Mouse (Mus musculus) lung, adult 2 months (tissue): Measurements from ENCODE around the gene Cpm. TPM values are rescaled to one million over a fixed set of nuclear protein-coding genes. Genes with fewer than 3 reads are reported as not detected.
"Not testable (repeated sequence)": the region's sequence is repeated elsewhere in the genome, so short reads cannot be mapped to it uniquely, and the experiment has no call there.

Experiments
- DNase-seq: peaks from one replicate; pipeline ENCODE4 v3.0.0; 2022
- H3K4me1 ChIP-seq: fragments of 200-500 bp; 2 replicates; pipeline ENCODE4 v1.6.1; 2011; ENCODE audit warnings: low read length; ENCODE audit not compliant: control insufficient read depth, insufficient read depth
- H3K4me3 ChIP-seq: fragments of 200-500 bp; replicated peaks from 2 replicates; pipeline ENCODE3; 2011; ENCODE audit warnings: low read depth, mild to moderate bottlenecking, control low read depth, low read length; ENCODE audit errors: extremely low read depth
- CTCF ChIP-seq: fragments of 200-500 bp; IDR thresholded peaks from 2 replicates; pipeline ENCODE4 v1.5.1; 2011; ENCODE audit warnings: mild to moderate bottlenecking, low read length, control low read depth; ENCODE audit not compliant: insufficient read depth
- POLR2A ChIP-seq: fragments of 200-500 bp; IDR thresholded peaks from 2 replicates; pipeline ENCODE4 v1.6.1; 2011; ENCODE audit warnings: low read depth, mild to moderate bottlenecking, control low read depth, low read length, borderline replicate concordance; ENCODE audit errors: extremely low read depth
- WGBS: fragments of 180-500 bp; shearing (Covaris S2); methylation state at CpG from one replicate; pipeline ENCODE4 v1.1.7; 2018; 5-methylcytosine and 5-hydroxymethylcytosine counted together
- polyA plus RNA-seq: library from polyadenylated mRNA; depleted of rRNA; stranded (reverse); fragments of >200 nt; gene quantifications from 2 replicates; pipeline ENCODE4 v1.2.3, GENCODE M21; 2012

The Cpm gene
- polyA plus RNA-seq, 1 experiment = 117 TPM

DNA sequence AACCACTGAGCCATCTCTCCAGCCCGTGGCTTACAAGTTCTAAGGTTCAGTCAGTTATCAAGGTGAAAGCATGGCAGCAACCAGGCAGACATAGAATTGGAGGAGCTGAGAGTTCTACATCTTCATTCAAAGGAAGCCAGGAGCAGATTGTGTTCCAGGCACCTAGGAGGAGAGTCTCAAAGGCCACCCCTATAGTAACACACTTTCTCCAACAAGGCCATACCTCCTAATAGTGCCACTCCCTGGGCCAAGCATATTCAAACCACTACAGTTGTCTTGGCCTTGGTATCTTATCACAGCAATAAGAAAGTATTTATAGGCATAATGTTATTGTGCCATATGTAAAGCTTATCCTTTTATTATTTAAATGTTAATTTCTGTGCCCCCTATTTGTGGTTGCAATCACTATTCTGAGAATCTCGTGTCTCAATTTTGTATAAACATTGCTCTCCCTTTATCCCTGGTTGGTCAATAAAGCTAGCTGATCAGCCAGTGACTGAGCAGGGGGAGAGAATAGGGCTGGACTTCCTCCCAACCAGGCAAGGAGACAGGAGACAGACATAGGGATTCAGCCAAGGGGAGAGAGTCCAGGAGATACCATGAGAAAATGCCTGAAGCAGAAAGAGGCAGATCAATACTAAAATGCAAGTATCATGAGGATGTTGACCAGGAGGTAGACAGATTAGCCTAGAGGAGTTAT lies 43.5 kb upstream of the Cpm start:
- Histone ChIP-seq H3K4me3 (no peak overlapping the region), H3K4me1 (no peaks in the 10 kb centered on the region)
- WGBS = 61% methylated on average over 2 of the region's 2 CpGs
- DNase-seq = no peak
- TF ChIP-seq CTCF (no peak), POLR2A (no peak)

GRCm38 (mm10) chr10:117586859-117587258 lies 42.4 kb upstream of the Cpm start:
- WGBS = 65% methylated on average over 11 of the region's 11 CpGs
- TF ChIP-seq POLR2A (no peak), CTCF (no peak)
- DNase-seq = no peak
- H3K4me3 ChIP-seq = no peak overlapping the region
- H3K4me1 ChIP-seq = no peaks in the 10 kb centered on the region

GRCm38 (mm10) chr10:117587335-117587734 lies 42.0 kb upstream of the Cpm start:
- 82% methylated on average over 10 of the region's 10 CpGs for WGBS
- no peaks in the 10 kb centered on the region for H3K4me1 ChIP-seq
- no peak for DNase-seq
- TF ChIP-seq POLR2A (no peak), CTCF (no peak)
- no peak overlapping the region for H3K4me3 ChIP-seq

- not testable (repeated sequence) for H3K4me1 ChIP-seq, DNase-seq, H3K4me3 ChIP-seq
- 85% methylated on average over 11 of the region's 11 CpGs for WGBS
These were observed 40.7 kb upstream of the Cpm start for GRCm38 (mm10) chr10:117588416-117589143.

GRCm38 (mm10) chr10:117589144-117589940 lies 40.0 kb upstream of the Cpm start:
- no peak for DNase-seq
- TF ChIP-seq CTCF (no peak), POLR2A (no peak)
- Histone ChIP-seq H3K4me3 (no peak overlapping the region), H3K4me1 (no peaks in the 10 kb centered on the region)
- 86% methylated on average over 8 of the region's 8 CpGs for WGBS

DNA sequence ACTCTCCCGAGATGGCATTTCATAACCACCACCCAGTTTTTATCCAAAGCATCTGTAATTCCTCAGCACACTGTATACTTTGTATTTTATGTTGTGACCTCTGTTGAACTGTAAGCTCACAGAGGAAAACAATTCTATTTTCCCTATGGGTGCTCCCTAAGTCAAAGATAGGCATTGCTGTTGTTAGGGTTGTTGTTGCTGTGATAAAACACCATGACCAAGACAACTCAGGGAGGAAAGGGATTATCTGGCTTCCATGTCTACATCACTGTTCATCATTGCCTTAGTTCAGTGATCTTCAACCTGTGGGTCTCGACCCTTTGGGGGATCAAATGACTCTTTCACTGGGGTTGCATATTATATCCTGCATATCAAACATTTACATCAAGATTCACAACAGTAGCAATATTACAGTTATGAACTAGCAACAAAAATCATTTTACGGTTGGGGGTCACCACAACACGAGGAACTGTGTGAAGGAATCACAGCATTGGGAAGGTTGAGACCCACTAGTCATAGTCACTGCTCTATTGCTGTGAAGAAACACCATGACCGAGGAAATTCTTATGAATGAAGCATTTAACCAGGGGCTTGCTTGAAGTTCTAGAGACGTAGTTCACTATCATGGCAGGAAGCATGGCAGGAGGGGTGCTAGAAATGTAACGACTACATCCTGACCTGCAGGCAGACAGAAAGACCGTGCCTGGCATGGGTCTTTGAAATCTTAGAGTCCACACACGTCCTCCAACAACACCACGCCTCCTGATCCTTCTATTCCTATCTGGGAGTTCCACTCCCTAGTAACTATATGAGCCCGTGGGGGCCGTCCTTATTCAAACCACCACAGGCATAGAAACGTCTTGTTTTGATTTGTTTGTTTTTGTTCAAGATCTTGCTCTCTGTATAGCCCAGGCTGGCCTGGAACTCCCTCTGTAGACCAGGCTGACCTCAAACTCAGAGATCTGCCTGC lies 38.7 kb upstream of the Cpm start:
- TF ChIP-seq CTCF (no peak), POLR2A (no peak)

DNA sequence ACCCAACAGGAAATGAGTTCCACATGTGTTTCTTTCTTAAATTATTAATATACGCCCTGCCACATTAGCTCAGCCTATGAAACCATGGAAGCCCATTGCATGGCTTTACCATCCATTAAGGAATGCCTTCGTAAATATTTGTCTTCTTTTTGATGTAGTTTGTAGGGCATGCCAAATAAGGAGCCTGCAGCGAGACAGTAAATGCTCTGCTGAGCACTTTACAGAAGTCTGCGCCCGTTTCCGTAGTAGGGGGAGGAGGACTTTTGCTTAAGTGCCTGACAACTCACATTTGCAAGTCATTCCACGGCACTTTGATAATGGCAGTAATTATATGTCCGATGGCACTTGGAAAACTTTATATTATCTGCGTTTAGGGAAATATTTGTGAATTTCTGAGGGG lies 37.5 kb upstream of the Cpm start:
- DNase-seq = no peak
- H3K4me1 ChIP-seq = no peaks in the 10 kb centered on the region
- WGBS = 47% methylated on average over 9 of the region's 9 CpGs
- H3K4me3 ChIP-seq = no peak overlapping the region
- TF ChIP-seq CTCF = no peak
- TF ChIP-seq POLR2A = no peak

More for the DNA sequence above, 38.7 kb upstream of the Cpm start:
- H3K4me1 ChIP-seq = no peaks in the 10 kb centered on the region
- WGBS = 76% methylated on average over 13 of the region's 13 CpGs
- no peak for DNase-seq
- no peak overlapping the region for H3K4me3 ChIP-seq

- Histone ChIP-seq H3K4me1 (no peaks in the 10 kb centered on the region), H3K4me3 (no peak overlapping the region)
- 77% methylated on average over 7 of the region's 7 CpGs for WGBS
- DNase-seq = no peak
- TF ChIP-seq CTCF = no peak
- TF ChIP-seq POLR2A = no peak
These were observed 36.8 kb upstream of the Cpm start for GRCm38 (mm10) chr10:117592306-117593040.
